Mouse (Mus musculus): ENCODE results near the gene Tnfrsf21. TPM values are rescaled to one million over a fixed set of nuclear protein-coding genes. Genes with fewer than 3 reads are reported as not detected.

Tnfrsf21 gene
- 41.9 and 43.1 TPM in 2 replicates for polyA plus RNA-seq (2016; fragmentation: Nextera tagmentation; extraction: Ambion mirVana)

GRCm38 (mm10) chr17:43016371-43017331 lies at the start of gene Tnfrsf21:
TSS of gene Tnfrsf21 (plus strand) at chr17:43016555.
- peak; percentile 88 for ATAC-seq
- Histone ChIP-seq H3K4me1 (peaks cover 47% of the 10 kb centered on the region), H3K9ac (peak within 1 kb of the TSS; percentile 97), H3K27me3 (replicated peaks) (peaks cover 10% of the 10 kb centered on the region), H3K4me2 (peak within 1 kb of the TSS; percentile 84), H3K4me3 (peak within 1 kb of the TSS; percentile 91), H3K27ac (peak within 1 kb of the TSS; percentile 89), H3K36me3 (peaks cover 26% of the 10 kb centered on the region), H3K9me3 (replicated peaks) (no peaks in the 10 kb centered on the region)
- under 1% methylated on average over 80 of the region's 80 CpGs for WGBS (ENCODE audit: insufficient replicate concordance)

- 65% methylated on average over 2 of the region's 2 CpGs for WGBS (ENCODE audit: insufficient replicate concordance)
- H3K4me3 ChIP-seq: no peak overlapping the region
- no peak overlapping the region for H3K27ac ChIP-seq
- H3K27me3 ChIP-seq (replicated peaks): no peaks in the 10 kb centered on the region
- no peak for ATAC-seq
- H3K9ac ChIP-seq: no peak overlapping the region
- no peaks in the 10 kb centered on the region for H3K4me1 ChIP-seq
- no peaks in the 10 kb centered on the region for H3K36me3 ChIP-seq
- no peak overlapping the region for H3K4me2 ChIP-seq
- no peaks in the 10 kb centered on the region for H3K9me3 ChIP-seq (replicated peaks)
Measured at GRCm38 (mm10) chr17:42968174-42968573, 48.2 kb upstream of the Tnfrsf21 start.

- Histone ChIP-seq H3K27me3 (replicated peaks) (no peaks in the 10 kb centered on the region), H3K9ac (no peak overlapping the region), H3K4me3 (no peak overlapping the region), H3K36me3 (no peaks in the 10 kb centered on the region), H3K9me3 (replicated peaks) (no peaks in the 10 kb centered on the region), H3K4me1 (no peaks in the 10 kb centered on the region), H3K27ac (no peak overlapping the region), H3K4me2 (no peak overlapping the region)
- ATAC-seq: no peak
- WGBS (ENCODE audit: insufficient replicate concordance): 69% methylated on average over 18 of the region's 18 CpGs
Measured at GRCm38 (mm10) chr17:42975312-42975996, 40.9 kb upstream of the Tnfrsf21 start.

GRCm38 (mm10) chr17:42977766-42978165 lies 38.6 kb upstream of the Tnfrsf21 start:
- Histone ChIP-seq H3K27ac (no peak overlapping the region), H3K4me1 (no peaks in the 10 kb centered on the region), H3K4me3 (no peak overlapping the region), H3K4me2 (no peak overlapping the region), H3K9me3 (replicated peaks) (no peaks in the 10 kb centered on the region), H3K27me3 (replicated peaks) (no peaks in the 10 kb centered on the region), H3K36me3 (no peaks in the 10 kb centered on the region), H3K9ac (no peak overlapping the region)
- ATAC-seq: no peak
- WGBS (ENCODE audit: insufficient replicate concordance): 49% methylated on average over 7 of the region's 7 CpGs

GRCm38 (mm10) chr17:42978345-42978744 lies 38.0 kb upstream of the Tnfrsf21 start:
- WGBS (ENCODE audit: insufficient replicate concordance): 72% methylated on average over 4 of the region's 4 CpGs

GRCm38 (mm10) chr17:42981806-42982205 lies 34.5 kb upstream of the Tnfrsf21 start:
- Histone ChIP-seq H3K27me3 (replicated peaks) (no peaks in the 10 kb centered on the region), H3K4me2 (no peak overlapping the region), H3K4me3 (no peak overlapping the region), H3K9ac (no peak overlapping the region), H3K27ac (no peak overlapping the region), H3K9me3 (replicated peaks) (no peaks in the 10 kb centered on the region), H3K4me1 (no peaks in the 10 kb centered on the region), H3K36me3 (no peaks in the 10 kb centered on the region)
- ATAC-seq: no peak
- WGBS (ENCODE audit: insufficient replicate concordance): 57% methylated on average over 3 of the region's 3 CpGs

More at GRCm38 (mm10) chr17:42978345-42978744, 38.0 kb upstream of the Tnfrsf21 start:
- Histone ChIP-seq H3K4me1 (no peaks in the 10 kb centered on the region), H3K4me2 (no peak overlapping the region), H3K4me3 (no peak overlapping the region), H3K36me3 (no peaks in the 10 kb centered on the region), H3K9ac (no peak overlapping the region), H3K9me3 (replicated peaks) (no peaks in the 10 kb centered on the region), H3K27ac (no peak overlapping the region), H3K27me3 (replicated peaks) (no peaks in the 10 kb centered on the region)
- no peak for ATAC-seq

GRCm38 (mm10) chr17:42982568-42982967 lies 33.8 kb upstream of the Tnfrsf21 start:
- WGBS (ENCODE audit: insufficient replicate concordance): 47% methylated on average over 4 of the region's 4 CpGs
- no peak for ATAC-seq
- Histone ChIP-seq H3K4me3 (no peak overlapping the region), H3K4me2 (no peak overlapping the region), H3K4me1 (no peaks in the 10 kb centered on the region), H3K36me3 (no peaks in the 10 kb centered on the region), H3K9ac (no peak overlapping the region), H3K27ac (no peak overlapping the region), H3K27me3 (replicated peaks) (no peaks in the 10 kb centered on the region), H3K9me3 (replicated peaks) (no peaks in the 10 kb centered on the region)

GRCm38 (mm10) chr17:42985837-42986589 lies 30.3 kb upstream of the Tnfrsf21 start:
- H3K4me3 ChIP-seq: no peak overlapping the region
- H3K36me3 ChIP-seq: no peaks in the 10 kb centered on the region
- WGBS (ENCODE audit: insufficient replicate concordance): 44% methylated on average over 9 of the region's 9 CpGs
- H3K4me1 ChIP-seq: no peaks in the 10 kb centered on the region
- no peaks in the 10 kb centered on the region for H3K27me3 ChIP-seq (replicated peaks)
- no peak overlapping the region for H3K27ac ChIP-seq
- H3K9me3 ChIP-seq (replicated peaks): no peaks in the 10 kb centered on the region
- ATAC-seq: no peak
- H3K4me2 ChIP-seq: no peak overlapping the region
- no peak overlapping the region for H3K9ac ChIP-seq

GRCm38 (mm10) chr17:42987692-42988091 lies 28.7 kb upstream of the Tnfrsf21 start:
- no peaks in the 10 kb centered on the region for H3K27me3 ChIP-seq (replicated peaks)
- H3K4me2 ChIP-seq: no peak overlapping the region
- H3K36me3 ChIP-seq: no peaks in the 10 kb centered on the region
- no peak overlapping the region for H3K27ac ChIP-seq
- no peak overlapping the region for H3K9ac ChIP-seq
- 12% methylated on average over 4 of the region's 4 CpGs for WGBS (ENCODE audit: insufficient replicate concordance)
- H3K9me3 ChIP-seq (replicated peaks): no peaks in the 10 kb centered on the region
- ATAC-seq: no peak
- H3K4me1 ChIP-seq: no peaks in the 10 kb centered on the region
- H3K4me3 ChIP-seq: no peak overlapping the region

GRCm38 (mm10) chr17:42989981-42990380 lies 26.4 kb upstream of the Tnfrsf21 start:
- Histone ChIP-seq H3K4me3 (no peak overlapping the region), H3K9ac (no peak overlapping the region), H3K36me3 (no peaks in the 10 kb centered on the region), H3K27me3 (replicated peaks) (no peaks in the 10 kb centered on the region), H3K27ac (no peak overlapping the region), H3K4me1 (no peaks in the 10 kb centered on the region), H3K9me3 (replicated peaks) (no peaks in the 10 kb centered on the region), H3K4me2 (no peak overlapping the region)
- ATAC-seq: no peak
- 52% methylated on average over 4 of the region's 4 CpGs for WGBS (ENCODE audit: insufficient replicate concordance)

- Histone ChIP-seq H3K9me3 (replicated peaks) (no peaks in the 10 kb centered on the region), H3K4me1 (no peaks in the 10 kb centered on the region), H3K27ac (no peak overlapping the region), H3K9ac (no peak overlapping the region), H3K27me3 (replicated peaks) (no peaks in the 10 kb centered on the region), H3K36me3 (no peaks in the 10 kb centered on the region), H3K4me2 (no peak overlapping the region), H3K4me3 (no peak overlapping the region)
- no peak for ATAC-seq
- WGBS (ENCODE audit: insufficient replicate concordance): 38% methylated on average over 11 of the region's 11 CpGs
Measured at GRCm38 (mm10) chr17:42991112-42991511, 25.2 kb upstream of the Tnfrsf21 start.

Data from liver, embryonic 12.5 days (tissue).